Mouse (Mus musculus) ovary, postnatal 36 days (tissue): ENCODE measurements around the gene Lmo7.

Experiments used
- DNase-seq: peaks from one replicate; pipeline ENCODE4 v3.0.0; 2022; ENCODE audit warnings: low spot score, mixed read lengths

The Lmo7 gene

GRCm38 (mm10) chr14:101780016-101780415, 50.3 kb downstream of the Lmo7 start:
- DNase-seq = no peak

- DNase-seq = no peak
These were observed 51.5 kb downstream of the Lmo7 start for GRCm38 (mm10) chr14:101781219-101781618.

- no peak for DNase-seq
These were observed 52.3 kb downstream of the Lmo7 start for GRCm38 (mm10) chr14:101781943-101782510.

GRCm38 (mm10) chr14:101784315-101784945, 54.7 kb downstream of the Lmo7 start:
- DNase-seq = no peak

GRCm38 (mm10) chr14:101787903-101788302, 58.1 kb downstream of the Lmo7 start:
- DNase-seq = peak; percentile 4

GRCm38 (mm10) chr14:101788475-101788874, 58.7 kb downstream of the Lmo7 start:
- DNase-seq = no peak

GRCm38 (mm10) chr14:101794553-101795177, 64.9 kb downstream of the Lmo7 start:
- DNase-seq = no peak

- DNase-seq = no peak
These were observed 68.3 kb downstream of the Lmo7 start for GRCm38 (mm10) chr14:101797930-101798500.

- DNase-seq = no peak
These were observed 69.0 kb downstream of the Lmo7 start for GRCm38 (mm10) chr14:101798766-101799165.

- DNase-seq = no peak
These were observed 71.9 kb downstream of the Lmo7 start for GRCm38 (mm10) chr14:101801674-101802073.

- DNase-seq = no peak
These were observed 74.4 kb downstream of the Lmo7 start for GRCm38 (mm10) chr14:101804119-101804518.

- no peak for DNase-seq
These were observed 75.0 kb downstream of the Lmo7 start for GRCm38 (mm10) chr14:101804562-101805327.

GRCm38 (mm10) chr14:101805328-101805697, 75.6 kb downstream of the Lmo7 start:
- no peak for DNase-seq

GRCm38 (mm10) chr14:101806058-101806457, 76.3 kb downstream of the Lmo7 start:
- no peak for DNase-seq

- no peak for DNase-seq
These were observed 76.8 kb downstream of the Lmo7 start for GRCm38 (mm10) chr14:101806607-101807006.

- no peak for DNase-seq
These were observed 86.7 kb downstream of the Lmo7 start for GRCm38 (mm10) chr14:101816450-101816849.

GRCm38 (mm10) chr14:101822390-101822789, 92.6 kb downstream of the Lmo7 start:
- DNase-seq = no peak

- no peak for DNase-seq
These were observed 93.1 kb downstream of the Lmo7 start for GRCm38 (mm10) chr14:101822871-101823270.

- no peak for DNase-seq
These were observed 99.9 kb downstream of the Lmo7 start for GRCm38 (mm10) chr14:101829676-101830075.

- no peak for DNase-seq
These were observed 100.4 kb downstream of the Lmo7 start for GRCm38 (mm10) chr14:101830116-101830515.

GRCm38 (mm10) chr14:101834109-101834508, 104.4 kb downstream of the Lmo7 start:
- no peak for DNase-seq

- DNase-seq = no peak
These were observed 106.6 kb downstream of the Lmo7 start for GRCm38 (mm10) chr14:101836401-101836800.
